In genomic region chr3:148959327-148960025, GRCm38 (mm10) we compare ENCODE assay signal across 8 mouse cellular contexts. TPM values are rescaled to one million over a fixed set of nuclear protein-coding genes. Genes with fewer than 3 reads are reported as not detected.
DNase-seq lines count a peak whose midpoint lies in the region; ATAC-seq and TF ChIP-seq lines count a peak whose summit lies in the region.

No protein-coding gene starts in this region.

- ATAC-seq in embryonic facial prominence, embryonic 14.5 days (ENCODE audit: low read depth): 0 out of 2 replicates have a peak, but pooled peaks have one; percentile 24
- peak; percentile 79 for ATAC-seq in heart, embryonic 15.5 days (replicated peaks; ENCODE audit: insufficient number of reproducible peaks, insufficient read depth, low FRiP score, low read depth)
- ATAC-seq in kidney, postnatal 0 days (replicated peaks; ENCODE audit: low FRiP score, low read depth): peak; percentile 70

- intact Hi-C loops in left cerebral cortex, postnatal 4 days (cut with DNase I): loop anchor here (10.0 kb wide), 1 partner anchor 95 kb away; no protein-coding TSS in a partner anchor
- intact Hi-C loops in left cerebral cortex, postnatal 36 days (cut with DNase I): no loop called here

- WGBS in embryonic facial prominence, embryonic 14.5 days: 17% methylated on average over 15 of the region's 15 CpGs
- WGBS in heart, embryonic 15.5 days: 6% methylated on average over 15 of the region's 15 CpGs
- WGBS in kidney, postnatal 0 days: 16% methylated on average over 15 of the region's 15 CpGs

- H3K9me3 ChIP-seq in embryonic facial prominence, embryonic 14.5 days (ENCODE audit: control insufficient read depth, low read length): no peaks in the 10 kb centered on the region
- no peaks in the 10 kb centered on the region for H3K9me3 ChIP-seq in heart, embryonic 15.5 days (replicated peaks)
- H3K9me3 ChIP-seq in kidney, postnatal 0 days (replicated peaks; ENCODE audit: low read length): no peaks in the 10 kb centered on the region

- H3K4me2 ChIP-seq in embryonic facial prominence, embryonic 14.5 days (ENCODE audit: low read depth, low read length): peak overlapping the region; percentile 48
- peak overlapping the region; percentile 62 for H3K4me2 ChIP-seq in heart, embryonic 15.5 days
- peak overlapping the region; percentile 65 for H3K4me2 ChIP-seq in kidney, postnatal 0 days (ENCODE audit: low read length)

- TF ChIP-seq CTCF in kidney, postnatal 0 days (IDR thresholded peaks at IDR 0.05; ENCODE audit: low read depth): no peak

- DNase-seq in left cerebral cortex, postnatal 4 days: peak; percentile 32
- no peak for DNase-seq in left cerebral cortex, postnatal 36 days (ENCODE audit: low spot score in 2 of 2)
- DNase-seq in embryonic facial prominence, embryonic 14.5 days (ENCODE audit: low spot score): no peak
- DNase-seq in kidney, postnatal 0 days (ENCODE audit: low spot score): peak; percentile 57
- peak; percentile 59 for DNase-seq in lung, postnatal 14 days
- peak; percentile 35 for DNase-seq in splenic B cell, adult 2 months (ENCODE audit: low read depth, low spot score)
- DNase-seq in right cerebral cortex, adult 2 months (ENCODE audit: low spot score in 2 of 2): no peak

- H3K27me3 ChIP-seq in embryonic facial prominence, embryonic 14.5 days (replicated peaks; ENCODE audit: control insufficient read depth, insufficient read depth, low read length): no peaks in the 10 kb centered on the region
- H3K27me3 ChIP-seq in heart, embryonic 15.5 days: no peaks in the 10 kb centered on the region
- no peaks in the 10 kb centered on the region for H3K27me3 ChIP-seq in kidney, postnatal 0 days (ENCODE audit: insufficient read depth, low read length)
- H3K27me3 ChIP-seq in splenic B cell, adult 2 months (ENCODE audit: control insufficient read depth, insufficient read depth, low read length, poor library complexity, severe bottlenecking): no peaks in the 10 kb centered on the region

- peak overlapping the region; percentile 21 for H3K4me3 ChIP-seq in embryonic facial prominence, embryonic 14.5 days (ENCODE audit: low read depth, low read length)
- peak overlapping the region; percentile 48 for H3K4me3 ChIP-seq in heart, embryonic 15.5 days
- H3K4me3 ChIP-seq in kidney, postnatal 0 days (replicated peaks; ENCODE audit: low read depth, low read length): peak overlapping the region; percentile 34

- 0 out of 2 replicates have a peak, but pooled peaks cover 4% of the 10 kb centered on the region for H3K36me3 ChIP-seq in embryonic facial prominence, embryonic 14.5 days (ENCODE audit: control insufficient read depth, insufficient read depth, low read length)
- H3K36me3 ChIP-seq in heart, embryonic 15.5 days: no peaks in the 10 kb centered on the region
- no peaks in the 10 kb centered on the region for H3K36me3 ChIP-seq in kidney, postnatal 0 days (ENCODE audit: insufficient read depth, low read length)
- no peaks in the 10 kb centered on the region for H3K36me3 ChIP-seq in splenic B cell, adult 2 months (ENCODE audit: control insufficient read depth, insufficient read depth, low read length, poor library complexity, severe bottlenecking)

- H3K4me1 ChIP-seq in embryonic facial prominence, embryonic 14.5 days (ENCODE audit: control insufficient read depth, insufficient read depth, low read length): peaks cover 36% of the 10 kb centered on the region
- H3K4me1 ChIP-seq in heart, embryonic 15.5 days (replicated peaks): peaks cover 37% of the 10 kb centered on the region
- peaks cover 29% of the 10 kb centered on the region; the same call in 1 of the 2 replicates for H3K4me1 ChIP-seq in kidney, postnatal 0 days (replicated peaks; ENCODE audit: insufficient read depth, low read length)

- H3K27ac ChIP-seq in embryonic facial prominence, embryonic 14.5 days (replicated peaks; ENCODE audit: low read depth, low read length): no peak overlapping the region; the same call in 1 of the 2 replicates
- H3K27ac ChIP-seq in heart, embryonic 15.5 days: peak overlapping the region; percentile 24; the same call in 1 of the 2 replicates
- no peak overlapping the region for H3K27ac ChIP-seq in kidney, postnatal 0 days

- H3K9ac ChIP-seq in embryonic facial prominence, embryonic 14.5 days (ENCODE audit: low read depth, low read length): peak overlapping the region; percentile 17; the same call in 1 of the 2 replicates
- H3K9ac ChIP-seq in heart, embryonic 15.5 days: peak overlapping the region; percentile 30; the same call in 1 of the 2 replicates
- H3K9ac ChIP-seq in kidney, postnatal 0 days (ENCODE audit: low read depth, low read length): no peak overlapping the region

RNA-seq across cellular contexts. Expression of gene Adgrl2, which starts 30.9 kb away (rescaled TPM):
- 100 to 1,000 TPM; 258 to 274 TPM for total RNA-seq in left cerebral cortex, postnatal 4 days (2021)
- total RNA-seq in left cerebral cortex, postnatal 36 days (2021): 100 to 1,000 TPM; 123 to 129 TPM
- polyA plus RNA-seq in embryonic facial prominence, embryonic 14.5 days (2014; fragmentation: Nextera tagmentation; extraction: Ambion mirVana): 80.2 and 91.6 TPM in 2 replicates
- 33.3 and 39.8 TPM in 2 replicates for polyA plus RNA-seq in heart, embryonic 15.5 days (2015; fragmentation: Nextera tagmentation; extraction: Ambion mirVana)
- polyA plus RNA-seq in kidney, postnatal 0 days (2015; fragmentation: Nextera tagmentation; extraction: Ambion mirVana): 41.8 and 42.5 TPM in 2 replicates

Comparison
In these comparisons a context has a peak if more than half of its experiments do, and no peak if none do; other contexts are left out.
1. DNase-seq: peak in left cerebral cortex, postnatal 4 days (single experiment), kidney, postnatal 0 days (single experiment), lung, postnatal 14 days (single experiment) and splenic B cell, adult 2 months (single experiment); none in left cerebral cortex, postnatal 36 days (0 of 2), embryonic facial prominence, embryonic 14.5 days (single experiment) and right cerebral cortex, adult 2 months (0 of 2).
2. ATAC-seq: peak in every context shown above with its lines; median percentile 79 in heart, embryonic 15.5 days; 70 in kidney, postnatal 0 days; 24 in embryonic facial prominence, embryonic 14.5 days.
3. Peak in every context shown above with its lines, with median percentiles within 50 percentile points of each other: H3K4me2 ChIP-seq and H3K4me3 ChIP-seq.